Mouse (Mus musculus) monocyte, adult 5-6 weeks (primary cell): ENCODE data around the gene Fam32a. TPM values are rescaled to one million over a fixed set of nuclear protein-coding genes. Genes with fewer than 3 reads are reported as not detected.
A peak's percentile ranks its signal among the peaks of the same experiment; 100 is the strongest.

Experiments used
- ATAC-seq: fragments of 153-309, 156-312 bp; replicated peaks from 2 replicates; pipeline ENCODE4 v1.8.0; 2017; ENCODE audit warnings: mild to moderate bottlenecking; ENCODE audit not compliant: low TSS enrichment, insufficient number of reproducible peaks, severe bottlenecking, poor library complexity, low FRiP score
- total RNA-seq: library from RNA; stranded (forward); fragments of 200-1000, 200-491, 200-594 nt; gene quantifications from 3 replicates; pipeline ENCODE4 v1.2.3, GENCODE M21; 2017

Gene Fam32a
- total RNA-seq, 1 experiment from 2014 or later = 143 TPM

GRCm38 (mm10) chr8:72271051-72271660, 51.6 kb downstream of the Fam32a start:
- ATAC-seq = no peak

- no peak for ATAC-seq
Observed at GRCm38 (mm10) chr8:72271691-72272090, 52.2 kb downstream of the Fam32a start.

- ATAC-seq = peak; percentile 75
Observed at GRCm38 (mm10) chr8:72272361-72272760, 52.8 kb downstream of the Fam32a start.

- ATAC-seq = no peak
Observed at GRCm38 (mm10) chr8:72273111-72273770, 53.7 kb downstream of the Fam32a start.

GRCm38 (mm10) chr8:72273807-72274206, 54.3 kb downstream of the Fam32a start:
- 0 out of 2 replicates have a peak, but pooled peaks have one; percentile 3 for ATAC-seq

Other genes with a start within 250 kb of the Fam32a start
- gene Cyp4f18, start 210.1 kb upstream of the Fam32a start, total RNA-seq = 153 to 273 TPM (median 260 TPM) in 3 replicates
- not detected in 3 replicates for gene Olfr372, start 178.5 kb upstream of the Fam32a start, total RNA-seq
- gene Olfr373, start 136.6 kb upstream of the Fam32a start, total RNA-seq = not detected in 3 replicates
- 0.21 to 0.49 TPM in 2 of 3 replicates, not detected in the other for gene Olfr374, start 112.7 kb upstream of the Fam32a start, total RNA-seq
- gene Tpm4, start 84.8 kb upstream of the Fam32a start, total RNA-seq = 902 to 973 TPM (median 947 TPM) in 3 replicates
- 640 to 819 TPM (median 739 TPM) in 3 replicates for gene Rab8a, start 58.5 kb upstream of the Fam32a start, total RNA-seq
- 1.2 to 5.8 TPM (median 4.8 TPM) in 3 replicates for gene Hsh2d, start 30.1 kb upstream of the Fam32a start, total RNA-seq
- 0.86 to 6.9 TPM (median 1.1 TPM) in 3 replicates for gene Cib3, start 6.9 kb upstream of the Fam32a start, total RNA-seq
- not detected in 3 replicates for gene Gm11034, start 6.1 kb upstream of the Fam32a start, total RNA-seq
- 59.3 to 86.9 TPM (median 76.3 TPM) in 3 replicates for gene Ap1m1, start 20.3 kb downstream of the Fam32a start, total RNA-seq
- 1.5 to 3.3 TPM (median 3.1 TPM) in 3 replicates for gene Gm10282, start 85.5 kb downstream of the Fam32a start, total RNA-seq
- 183 to 225 TPM (median 194 TPM) in 3 replicates for gene Klf2, start 99.3 kb downstream of the Fam32a start, total RNA-seq
- 48.6 to 98.2 TPM (median 55.6 TPM) in 3 replicates for gene Eps15l1, start 201.7 kb downstream of the Fam32a start, total RNA-seq
- gene Calr3, start 224.1 kb downstream of the Fam32a start, total RNA-seq = 0.64 TPM in 1 of 3 replicates, not detected in the others
- gene 1700030K09Rik, start 224.2 kb downstream of the Fam32a start, total RNA-seq = 1.2 to 3.6 TPM (median 3.4 TPM) in 3 replicates